Comparison of ENCODE assay signal across 8 mouse cellular contexts in genomic region chr11:4865645-4866251, GRCm38 (mm10). TPM values are rescaled to one million over a fixed set of nuclear protein-coding genes. Genes with fewer than 3 reads are reported as not detected.
A peak's percentile ranks its signal among the peaks of the same experiment; 100 is the strongest.
DNase-seq lines count a peak whose midpoint lies in the region; ATAC-seq and TF ChIP-seq lines count a peak whose summit lies in the region.

No protein-coding gene starts in this region.

- no peaks in the 10 kb centered on the region for H3K4me1 ChIP-seq in heart, embryonic 12.5 days (replicated peaks)

- no peaks in the 10 kb centered on the region for H3K9me3 ChIP-seq in heart, embryonic 12.5 days (replicated peaks)

- no peak overlapping the region for H3K4me2 ChIP-seq in heart, embryonic 12.5 days

- H3K36me3 ChIP-seq in heart, embryonic 12.5 days, result no peaks in the 10 kb centered on the region
- H3K36me3 ChIP-seq in C2C12 (ENCODE audit: control insufficient read depth, insufficient read depth), result no peaks in the 10 kb centered on the region

- no peak for ATAC-seq in heart, embryonic 12.5 days (ENCODE audit: insufficient number of reproducible peaks, low FRiP score)
- peak; percentile 75 for ATAC-seq in megakaryocyte, adult 5-6 weeks (ENCODE audit: poor library complexity, severe bottlenecking)

- TF ChIP-seq CTCF in C2C12 (IDR thresholded peaks at IDR 0.05; ENCODE audit: control insufficient read depth, insufficient read depth, insufficient read length), result peak; percentile 39

- H3K27ac ChIP-seq in heart, embryonic 12.5 days (ENCODE audit: poor library complexity, severe bottlenecking), result no peak overlapping the region

- H3K27me3 ChIP-seq in heart, embryonic 12.5 days (replicated peaks), result no peaks in the 10 kb centered on the region
- H3K27me3 ChIP-seq in C2C12 (ENCODE audit: control insufficient read depth, insufficient read depth, insufficient read length), result peaks cover 4% of the 10 kb centered on the region

- H3K79me2 ChIP-seq in C2C12 (ENCODE audit: control insufficient read depth, insufficient read depth), result no peaks in the 10 kb centered on the region

- H3K79me3 ChIP-seq in C2C12 (ENCODE audit: low read depth), result no peaks in the 10 kb centered on the region

- WGBS in heart, embryonic 12.5 days, result 26% methylated on average over 10 of the region's 10 CpGs

- no peak overlapping the region for H3K4me3 ChIP-seq in heart, embryonic 12.5 days
- H3K4me3 ChIP-seq in C2C12 (ENCODE audit: insufficient read depth, poor library complexity, severe bottlenecking), result no peak overlapping the region

- no peak overlapping the region for H3ac ChIP-seq in C2C12 (ENCODE audit: control insufficient read depth, insufficient read length, low read depth)

- no peak overlapping the region for H3K9ac ChIP-seq in heart, embryonic 12.5 days

- peak; percentile 62 for DNase-seq in heart, adult 8-10 months (ENCODE audit: low spot score)
- DNase-seq in adrenal gland, adult 8-10 months, result peak; percentile 39
- DNase-seq in embryo, embryonic 11.5 days (ENCODE audit: low read depth, low spot score), result peak; percentile 69
- peak; percentile 74 to 78 for DNase-seq in kidney, postnatal 4 days
- peak; percentile 56 for DNase-seq in telencephalon, adult 2 months (ENCODE audit: low read depth, low spot score)

TF ChIP-seq in C2C12, 6 proteins besides CTCF, POLR2A, EP300 and RAD21:
- TF ChIP-seq MYOD1 (IDR thresholded peaks at IDR 0.05; ENCODE audit: control insufficient read depth, insufficient read length, low read depth) (no peak), MYOG (IDR thresholded peaks at IDR 0.05; ENCODE audit: control insufficient read depth, extremely low read depth, insufficient read length) (no peak), FOSL1 (IDR thresholded peaks at IDR 0.05; ENCODE audit: insufficient read depth, low read length, poor library complexity, severe bottlenecking) (no peak), USF1 (IDR thresholded peaks at IDR 0.05; ENCODE audit: low read depth) (no peak), MAX (IDR thresholded peaks at IDR 0.05) (no peak), CEBPB (IDR thresholded peaks at IDR 0.05; ENCODE audit: low read depth) (no peak)

RNA-seq across cellular contexts. Expression of gene Nipsnap1, which starts 8.0 kb away (rescaled TPM):
- total RNA-seq in heart, adult 8-10 months (2022), result 1 to 10 TPM in 1 of 4 experiments, under 1 TPM in 3; 0.52 to 1.1 (median 0.82) TPM
- polyA plus RNA-seq in heart, embryonic 12.5 days (2016; fragmentation: Nextera tagmentation; extraction: Ambion mirVana), result 35.8 and 36.1 TPM in 2 replicates
- 15.1 TPM for polyA plus RNA-seq in C2C12 (2012; fragmentation: generic; extraction: Trizol)
- total RNA-seq in adrenal gland, adult 8-10 months (2022), result 10 to 100 TPM; 32.7 to 66.5 (median 46.1) TPM
- 1.8 and 3.1 TPM in 2 replicates for total RNA-seq in megakaryocyte, adult 5-6 weeks (2015)
- 3.9 and 5.9 TPM in 2 replicates for total RNA-seq in megakaryocyte, adult 5-6 weeks (2017)

RNA-seq across cellular contexts. Expression of gene Nf2, which starts 16.4 kb away (rescaled TPM):
- total RNA-seq in heart, adult 8-10 months (2022), result 10 to 100 TPM; 75.5 to 80.0 (median 78.3) TPM
- 50.7 and 51.7 TPM in 2 replicates for polyA plus RNA-seq in heart, embryonic 12.5 days (2016; fragmentation: Nextera tagmentation; extraction: Ambion mirVana)
- 36.2 TPM for polyA plus RNA-seq in C2C12 (2012; fragmentation: generic; extraction: Trizol)
- 100 to 1,000 TPM in 2 of 4 experiments, 10 to 100 TPM in 2; 82.7 to 196 (median 122) TPM for total RNA-seq in adrenal gland, adult 8-10 months (2022)
- 12.4 and 12.6 TPM in 2 replicates for total RNA-seq in megakaryocyte, adult 5-6 weeks (2015)
- total RNA-seq in megakaryocyte, adult 5-6 weeks (2017), result 36.7 and 55.3 TPM in 2 replicates

RNA-seq across cellular contexts. Expression of gene Thoc5, which starts 29.4 kb away (rescaled TPM):
- 10 to 100 TPM; 14.9 to 19.8 (median 16.2) TPM for total RNA-seq in heart, adult 8-10 months (2022)
- 28.8 and 29.6 TPM in 2 replicates for polyA plus RNA-seq in heart, embryonic 12.5 days (2016; fragmentation: Nextera tagmentation; extraction: Ambion mirVana)
- 44.1 TPM for polyA plus RNA-seq in C2C12 (2012; fragmentation: generic; extraction: Trizol)
- 10 to 100 TPM; 30.8 to 35.1 (median 33.8) TPM for total RNA-seq in adrenal gland, adult 8-10 months (2022)
- total RNA-seq in megakaryocyte, adult 5-6 weeks (2015), result 14.0 and 16.5 TPM in 2 replicates
- 31.6 and 32.3 TPM in 2 replicates for total RNA-seq in megakaryocyte, adult 5-6 weeks (2017)

Comparison
In these comparisons a context has a peak if more than half of its experiments do, and no peak if none do; other contexts are left out.
1. RNA of gene Nipsnap1, which starts 8.0 kb away (total RNA-seq): 32.7 to 66.5 TPM in adrenal gland, adult 8-10 months; 1.8 to 5.9 TPM in megakaryocyte, adult 5-6 weeks and 0.52 to 1.1 TPM in heart, adult 8-10 months; every median in the first group is over 4 times any median in the second.
2. Peak in every context shown above with its lines, with median percentiles within 50 percentile points of each other: DNase-seq.